Mouse (Mus musculus) lung, adult 2 months (tissue): ENCODE results near the gene Slc34a2.

ENCODE experiments used
- CTCF ChIP-seq: fragments of 200-500 bp; IDR thresholded peaks from 2 replicates; pipeline ENCODE4 v1.5.1; 2011; ENCODE audit warnings: mild to moderate bottlenecking, low read length, control low read depth; ENCODE audit not compliant: insufficient read depth
- POLR2A ChIP-seq: fragments of 200-500 bp; IDR thresholded peaks from 2 replicates; pipeline ENCODE4 v1.6.1; 2011; ENCODE audit warnings: low read depth, mild to moderate bottlenecking, control low read depth, low read length, borderline replicate concordance; ENCODE audit errors: extremely low read depth

DNA sequence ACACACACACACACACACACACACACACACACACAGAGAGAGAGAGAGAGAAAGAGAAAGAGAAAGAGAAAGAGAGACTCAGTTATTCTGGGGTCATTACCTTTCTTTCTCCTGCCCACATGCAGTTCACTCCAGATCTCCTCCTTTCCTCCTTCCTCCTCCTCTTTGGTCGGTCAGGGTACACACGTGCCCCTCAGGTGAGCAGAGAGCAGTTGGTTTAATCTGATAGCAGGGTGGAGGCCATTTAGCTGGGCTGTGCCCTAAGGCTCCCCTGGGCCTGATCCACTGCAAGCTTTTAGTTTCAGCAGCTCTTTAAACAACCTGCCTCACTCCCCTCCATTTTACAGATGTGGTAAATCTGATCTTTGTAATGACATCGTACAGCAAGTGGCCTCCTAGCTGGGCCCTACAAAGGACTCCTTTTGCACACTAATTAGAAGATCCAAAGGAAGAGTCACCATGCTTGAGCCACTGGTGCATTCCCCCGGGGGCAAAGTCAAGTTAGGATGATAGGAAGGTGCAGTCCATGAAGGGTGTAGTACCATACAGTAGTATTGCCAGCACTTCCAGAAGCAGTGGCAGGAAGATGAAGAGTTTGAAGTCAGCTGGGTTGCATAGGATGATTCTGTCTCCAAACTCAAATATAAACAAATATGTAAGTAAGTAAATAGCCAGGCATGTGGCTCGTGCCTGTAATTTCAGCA is 37.6 kb upstream of the Slc34a2 start:
- TF ChIP-seq CTCF (no peak), POLR2A (no peak)
